Mouse (Mus musculus): ENCODE results near the gene Rnf151.

GRCm38 (mm10) chr17:24669545-24670245 is 48.2 kb downstream of the Rnf151 start, which contains the start of gene Zfp598:
- TF ChIP-seq CTCF (conservative IDR thresholded peaks at IDR 0.05; ENCODE audit: low read length) (no peak), NANOG (IDR thresholded peaks at IDR 0.05; ENCODE audit: borderline replicate concordance, low read length) (no peak)
